Mouse (Mus musculus): ENCODE measurements around the gene Gsx2. TPM values are rescaled to one million over a fixed set of nuclear protein-coding genes. Genes with fewer than 3 reads are reported as not detected.
A peak's percentile ranks its signal among the peaks of the same experiment; 100 is the strongest.

Gene Gsx2
- not detected for total RNA-seq (2018; cell fraction: chromatin; rRNA removed)
- not detected for total RNA-seq (2018; cell fraction: cytosol; rRNA removed)
- total RNA-seq (2018; cell fraction: nucleus; rRNA removed) = not detected
- not detected in 3 replicates for polyA plus RNA-seq (2018)

DNA sequence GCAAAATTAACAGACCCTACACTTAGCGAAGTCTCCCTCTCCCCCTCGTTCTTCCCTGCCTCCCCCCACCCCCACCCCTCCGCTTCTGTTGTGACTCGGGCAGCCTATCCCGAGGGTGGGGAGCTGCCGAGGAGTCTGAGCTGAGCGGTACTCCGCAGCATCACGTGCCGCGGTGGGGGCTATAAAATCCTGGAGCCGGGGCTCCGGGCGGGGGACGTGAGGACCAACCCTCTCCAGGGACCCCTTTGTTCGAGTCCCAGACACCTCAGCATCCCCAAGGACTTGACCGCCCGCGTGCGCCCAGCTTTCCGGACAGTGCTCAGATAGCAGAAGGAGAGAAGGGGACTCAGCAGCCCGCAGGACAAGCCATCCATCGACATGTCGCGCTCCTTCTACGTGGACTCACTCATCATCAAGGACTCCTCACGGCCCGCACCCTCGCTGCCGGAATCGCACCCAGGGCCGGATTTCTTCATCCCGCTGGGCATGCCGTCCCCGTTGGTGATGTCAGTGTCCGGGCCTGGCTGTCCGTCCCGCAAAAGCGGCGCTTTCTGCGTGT lies at the start of gene Gsx2:
TSS of gene Gsx2 (plus strand) at position 219 of the 559 bp plus-strand sequence.
- Histone ChIP-seq H3K79me2 (ENCODE audit: inconsistent target) (no peaks in the 10 kb centered on the region), H3K27ac (no peak within 1 kb of the TSS), H3K4me3 (ENCODE audit: inconsistent target) (no peak within 1 kb of the TSS), H3K36me3 (ENCODE audit: inconsistent target) (no peaks in the 10 kb centered on the region)
- 7% methylated on average over 35 of the region's 41 CpGs for WGBS (ENCODE audit: missing documents)

DNA sequence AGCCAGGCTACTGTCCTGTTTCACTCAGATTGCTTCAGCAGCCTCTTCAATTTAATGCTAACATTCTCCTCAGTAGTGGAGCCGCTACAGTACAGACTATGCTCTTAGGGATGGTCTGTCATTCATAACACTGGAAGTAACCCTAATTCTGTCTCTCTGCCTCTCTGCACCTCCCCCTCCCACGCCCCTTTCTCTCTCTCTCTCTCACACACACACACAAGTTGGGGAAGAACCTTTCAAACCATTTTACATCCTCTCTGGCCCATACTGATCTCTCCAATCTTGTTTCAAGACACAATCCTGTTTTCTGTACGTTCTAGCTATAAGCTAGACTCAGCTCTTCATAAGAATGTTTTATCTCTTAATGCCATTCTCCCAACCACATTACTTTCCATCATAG lies 39.9 kb upstream of the Gsx2 start:
- Histone ChIP-seq H3K36me3 (ENCODE audit: inconsistent target) (no peaks in the 10 kb centered on the region), H3K4me3 (ENCODE audit: inconsistent target) (no peak overlapping the region), H3K79me2 (ENCODE audit: inconsistent target) (peaks cover 100% of the 10 kb centered on the region), H3K27ac (no peak overlapping the region)
- WGBS (ENCODE audit: missing documents) = 82% methylated on average over 3 of the region's 3 CpGs

DNA sequence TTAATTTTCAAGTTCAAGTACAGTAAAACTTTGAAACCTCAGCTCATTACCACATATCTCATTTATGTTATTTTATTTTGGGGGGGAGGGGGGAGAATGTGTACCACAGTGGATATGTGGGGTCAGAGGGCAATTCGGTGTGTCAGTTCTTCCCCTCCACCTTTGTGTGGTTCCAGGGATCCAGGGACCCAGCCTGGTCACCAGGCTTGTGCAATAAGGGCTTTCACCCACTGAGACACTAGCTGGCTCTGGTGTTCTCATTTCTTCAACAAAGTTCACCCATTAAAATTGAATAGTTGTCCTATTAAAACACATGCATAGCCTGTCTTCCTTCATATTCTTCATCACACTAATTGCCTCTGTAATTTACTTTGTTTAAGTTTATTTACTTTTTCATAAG lies 36.1 kb upstream of the Gsx2 start:
- no peak overlapping the region for H3K27ac ChIP-seq
- no peak overlapping the region for H3K4me3 ChIP-seq (ENCODE audit: inconsistent target)
- peaks cover 98% of the 10 kb centered on the region for H3K79me2 ChIP-seq (ENCODE audit: inconsistent target)
- WGBS (ENCODE audit: missing documents) = 100% methylated on average over 1 of the region's 1 CpGs
- no peaks in the 10 kb centered on the region for H3K36me3 ChIP-seq (ENCODE audit: inconsistent target)

DNA sequence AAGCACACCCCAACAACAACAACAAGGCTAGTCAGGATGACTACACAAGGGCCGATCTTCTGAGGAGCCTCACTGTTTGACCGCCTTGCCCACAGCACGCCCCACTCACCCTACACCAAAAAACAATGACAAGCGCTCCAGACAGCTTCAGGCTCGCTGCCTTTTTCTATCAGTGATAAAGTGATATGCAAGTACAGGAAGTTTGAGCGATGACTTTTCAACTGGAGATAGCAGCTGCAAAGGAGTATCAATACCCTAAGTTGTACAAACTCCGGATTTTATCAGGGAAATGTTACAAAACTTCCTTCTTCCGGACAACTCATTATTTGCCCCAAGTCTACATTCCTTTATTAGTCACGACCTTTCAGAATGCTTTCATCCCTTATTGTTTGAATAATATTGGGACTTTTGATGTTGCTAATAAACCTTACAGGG lies 32.4 kb upstream of the Gsx2 start:
- 17% methylated on average over 8 of the region's 9 CpGs for WGBS (ENCODE audit: missing documents)

DNA sequence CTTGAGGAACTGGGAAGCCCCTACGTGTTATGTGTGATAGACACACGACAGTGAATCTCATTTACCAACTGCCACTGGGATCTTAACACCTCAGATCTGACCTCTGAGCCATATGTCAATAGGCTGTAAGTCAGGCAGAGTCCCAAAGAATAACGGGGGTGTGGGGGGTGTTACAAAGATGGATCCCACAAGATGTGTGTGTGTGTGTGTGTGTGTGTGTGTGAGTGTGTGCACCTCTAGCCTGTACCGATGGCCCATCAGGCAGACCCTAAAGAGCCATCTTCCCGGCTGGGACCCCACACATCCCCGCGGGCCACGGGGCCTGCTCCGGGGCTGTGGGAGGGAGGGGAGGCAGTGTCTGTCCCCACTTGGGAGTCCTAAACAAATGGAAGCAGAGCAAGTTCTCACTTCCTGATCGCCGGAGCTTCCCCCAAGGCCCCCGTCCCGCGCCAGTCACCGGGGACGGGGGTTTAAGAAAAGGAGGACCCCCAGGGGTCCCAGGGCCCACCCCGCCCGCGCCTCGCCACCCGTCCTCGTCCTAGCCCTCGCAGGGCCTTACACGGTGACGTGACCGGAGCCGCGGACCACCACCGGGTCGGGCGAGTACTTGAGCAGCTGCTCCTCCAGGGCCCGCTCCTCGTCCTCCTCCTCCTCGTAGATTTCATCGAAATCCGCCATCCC lies 31.6 kb upstream of the Gsx2 start:
- Histone ChIP-seq H3K36me3 (ENCODE audit: inconsistent target) (no peaks in the 10 kb centered on the region), H3K27ac (peak overlapping the region; percentile 38), H3K4me3 (ENCODE audit: inconsistent target) (peak overlapping the region; percentile 77), H3K79me2 (ENCODE audit: inconsistent target) (peaks cover 53% of the 10 kb centered on the region)
- 2% methylated on average over 28 of the region's 36 CpGs for WGBS (ENCODE audit: missing documents)

More for the DNA sequence above, 32.4 kb upstream of the Gsx2 start:
- Histone ChIP-seq H3K27ac (peak overlapping the region; percentile 38; the same call in 1 of the 2 replicates), H3K36me3 (ENCODE audit: inconsistent target) (no peaks in the 10 kb centered on the region), H3K79me2 (ENCODE audit: inconsistent target) (peaks cover 60% of the 10 kb centered on the region), H3K4me3 (ENCODE audit: inconsistent target) (peak overlapping the region; percentile 77)

DNA sequence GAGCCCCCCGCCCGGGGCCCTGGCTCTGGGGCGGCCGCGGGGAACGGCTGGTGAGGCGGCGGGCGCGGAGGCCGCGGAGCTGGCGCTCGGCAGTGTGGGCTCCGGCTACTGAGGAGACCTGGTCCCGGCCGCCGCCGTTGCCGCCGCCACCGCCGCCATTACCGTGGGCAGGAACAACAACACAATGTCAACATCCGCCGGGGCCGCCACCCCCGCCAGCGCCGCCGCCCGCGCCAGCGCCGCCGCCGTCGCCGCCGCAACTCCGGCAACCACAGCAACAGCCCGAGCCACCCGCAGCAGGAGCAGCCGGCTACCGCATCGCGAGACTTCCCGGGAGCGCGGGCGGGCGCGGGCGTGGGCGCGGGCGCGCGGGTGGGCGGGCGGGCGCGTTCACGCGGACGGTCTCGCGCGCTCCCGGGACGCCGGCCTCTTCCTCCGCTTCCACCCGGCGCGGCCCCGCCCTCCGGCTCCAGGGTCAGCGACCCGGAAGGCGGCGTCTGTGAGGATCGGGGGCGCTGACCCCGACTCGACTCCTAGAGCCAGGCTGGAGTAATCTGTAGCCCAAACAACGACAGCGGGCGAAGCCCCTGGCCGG lies 31.0 kb upstream of the Gsx2 start, which contains the start of gene Chic2:
TSS of gene Chic2 (minus strand) at position 465 of the 595 bp plus-strand sequence.
- H3K36me3 ChIP-seq (ENCODE audit: inconsistent target) = no peaks in the 10 kb centered on the region
- H3K27ac ChIP-seq = peak within 1 kb of the TSS; percentile 38
- H3K4me3 ChIP-seq (ENCODE audit: inconsistent target) = peak within 1 kb of the TSS; percentile 77
- H3K79me2 ChIP-seq (ENCODE audit: inconsistent target) = peaks cover 46% of the 10 kb centered on the region
- WGBS (ENCODE audit: missing documents) = under 1% methylated on average over 85 of the region's 90 CpGs

DNA sequence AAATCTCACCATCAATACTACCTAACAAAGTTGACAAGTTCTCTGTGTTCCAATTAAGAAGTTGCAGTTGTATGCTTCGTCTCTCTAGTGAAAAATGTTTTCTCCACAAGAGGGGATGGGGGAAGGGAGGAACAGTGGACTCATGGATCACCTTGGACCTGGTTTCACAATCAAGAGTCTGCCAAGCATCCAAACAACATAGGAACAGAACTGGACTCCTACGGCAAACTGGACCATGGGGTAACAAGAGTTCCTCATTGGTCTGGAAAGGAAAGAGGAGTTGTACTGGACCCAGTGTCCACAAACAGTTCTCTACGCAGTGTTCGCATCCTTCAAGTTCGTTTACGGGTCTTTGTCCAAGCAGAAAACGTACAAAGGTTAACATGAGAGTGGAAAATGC lies 30.0 kb upstream of the Gsx2 start:
- H3K27ac ChIP-seq = no peak overlapping the region
- WGBS (ENCODE audit: missing documents) = 95% methylated on average over 7 of the region's 7 CpGs
- no peak overlapping the region for H3K4me3 ChIP-seq (ENCODE audit: inconsistent target)
- no peaks in the 10 kb centered on the region for H3K36me3 ChIP-seq (ENCODE audit: inconsistent target)
- H3K79me2 ChIP-seq (ENCODE audit: inconsistent target) = peaks cover 37% of the 10 kb centered on the region

DNA sequence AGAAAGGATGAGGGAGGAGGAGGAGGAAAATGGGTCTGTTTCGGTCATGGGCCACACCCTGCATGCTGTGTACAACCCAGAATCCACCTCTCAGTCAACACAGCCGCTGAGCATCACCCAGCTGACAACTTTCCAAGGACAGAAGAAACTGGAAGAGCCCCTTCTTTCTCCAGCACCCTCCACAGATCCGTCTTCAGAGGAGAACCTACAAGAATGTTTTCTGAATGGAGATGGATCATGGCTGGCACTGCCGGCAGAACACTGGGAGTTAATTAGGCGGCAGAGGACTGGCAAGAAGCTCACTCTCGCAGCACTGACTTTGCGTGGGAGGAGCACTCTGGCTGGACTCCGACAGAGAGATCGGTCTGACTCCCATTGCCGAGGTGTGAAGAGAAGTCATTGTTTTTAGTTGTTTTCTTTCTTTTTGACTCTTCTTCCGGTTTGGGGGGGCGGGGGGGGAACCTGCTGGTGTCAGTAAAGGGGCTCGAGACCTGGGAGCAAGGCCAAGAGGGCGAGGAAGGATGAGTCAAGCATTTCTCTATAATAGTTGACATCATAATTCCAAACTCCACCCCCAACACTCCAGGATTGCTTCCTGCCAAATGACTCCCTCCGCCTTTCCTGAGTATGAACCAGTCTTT lies 28.6 kb upstream of the Gsx2 start:
- no peaks in the 10 kb centered on the region for H3K36me3 ChIP-seq (ENCODE audit: inconsistent target)
- 79% methylated on average over 14 of the region's 15 CpGs for WGBS (ENCODE audit: missing documents)
- peaks cover 23% of the 10 kb centered on the region for H3K79me2 ChIP-seq (ENCODE audit: inconsistent target)
- no peak overlapping the region for H3K4me3 ChIP-seq (ENCODE audit: inconsistent target)
- no peak overlapping the region for H3K27ac ChIP-seq

DNA sequence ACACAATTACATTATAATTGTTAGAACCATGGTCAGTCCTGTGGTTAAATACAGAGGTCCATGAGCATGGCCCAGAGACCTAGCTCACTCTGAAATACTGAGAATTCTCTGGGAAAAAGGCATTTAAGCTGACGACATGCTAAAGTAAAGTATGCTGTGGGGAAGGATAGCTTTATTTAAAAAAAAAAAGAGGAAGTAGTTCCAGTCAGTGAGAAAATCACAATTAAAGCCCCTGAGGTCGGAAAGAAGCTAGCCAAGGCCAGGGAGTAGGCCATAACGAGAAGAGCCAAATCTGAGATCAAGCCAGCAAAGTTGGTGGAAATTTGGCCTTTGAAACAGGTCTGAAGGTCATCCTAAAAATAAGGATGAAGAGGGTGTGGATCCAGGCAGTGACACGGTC lies 24.3 kb upstream of the Gsx2 start:
- 26% methylated on average over 4 of the region's 4 CpGs for WGBS (ENCODE audit: missing documents)
- no peak overlapping the region for H3K27ac ChIP-seq
- H3K79me2 ChIP-seq (ENCODE audit: inconsistent target) = no peaks in the 10 kb centered on the region
- no peak overlapping the region for H3K4me3 ChIP-seq (ENCODE audit: inconsistent target)
- no peaks in the 10 kb centered on the region for H3K36me3 ChIP-seq (ENCODE audit: inconsistent target)

DNA sequence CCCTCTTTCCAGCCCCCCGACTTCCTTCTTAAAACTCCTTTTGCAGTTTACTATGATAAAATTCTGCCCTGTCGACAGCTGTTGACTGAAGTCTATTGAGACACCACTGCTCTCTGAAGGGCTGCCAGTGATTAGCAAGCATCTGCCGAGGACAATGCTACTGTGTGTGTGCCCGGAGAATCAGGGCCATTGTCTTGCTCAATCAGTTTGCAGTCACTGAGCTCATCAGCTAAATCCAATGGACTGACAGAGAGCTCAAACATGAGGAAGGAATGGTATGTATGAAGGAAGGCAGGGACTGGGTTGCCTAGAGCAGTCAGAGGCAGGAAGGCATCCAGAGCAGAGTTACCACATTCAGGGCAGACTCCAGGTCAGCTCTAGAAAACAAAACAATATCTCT lies 12.2 kb upstream of the Gsx2 start:
- no peak overlapping the region for H3K4me3 ChIP-seq (ENCODE audit: inconsistent target)
- no peaks in the 10 kb centered on the region for H3K36me3 ChIP-seq (ENCODE audit: inconsistent target)
- H3K27ac ChIP-seq = no peak overlapping the region
- H3K79me2 ChIP-seq (ENCODE audit: inconsistent target) = no peaks in the 10 kb centered on the region
- WGBS (ENCODE audit: missing documents) = 82% methylated on average over 4 of the region's 4 CpGs

DNA sequence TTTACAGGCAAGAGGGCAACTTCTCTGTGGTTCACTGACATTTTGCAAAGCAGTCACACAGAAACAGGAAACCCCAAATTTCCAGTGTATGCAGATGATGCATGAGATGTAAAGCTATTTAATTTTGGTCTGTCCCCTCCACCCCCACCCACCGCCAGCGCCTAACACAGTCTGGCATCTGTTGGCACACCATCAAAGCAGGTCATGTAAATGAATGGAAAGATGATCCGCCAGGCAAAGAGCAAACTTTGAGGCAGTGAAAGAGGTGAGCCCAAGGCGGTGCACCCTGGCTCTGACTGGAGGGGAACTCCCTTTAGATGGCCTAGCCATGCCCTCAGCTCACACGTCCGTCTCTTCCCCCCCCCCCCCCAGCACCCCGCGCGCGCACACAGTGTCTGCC lies 8.7 kb upstream of the Gsx2 start:
- WGBS (ENCODE audit: missing documents) = 3% methylated on average over 9 of the region's 10 CpGs
- Histone ChIP-seq H3K36me3 (ENCODE audit: inconsistent target) (no peaks in the 10 kb centered on the region), H3K4me3 (ENCODE audit: inconsistent target) (no peak overlapping the region), H3K79me2 (ENCODE audit: inconsistent target) (no peaks in the 10 kb centered on the region), H3K27ac (no peak overlapping the region)

DNA sequence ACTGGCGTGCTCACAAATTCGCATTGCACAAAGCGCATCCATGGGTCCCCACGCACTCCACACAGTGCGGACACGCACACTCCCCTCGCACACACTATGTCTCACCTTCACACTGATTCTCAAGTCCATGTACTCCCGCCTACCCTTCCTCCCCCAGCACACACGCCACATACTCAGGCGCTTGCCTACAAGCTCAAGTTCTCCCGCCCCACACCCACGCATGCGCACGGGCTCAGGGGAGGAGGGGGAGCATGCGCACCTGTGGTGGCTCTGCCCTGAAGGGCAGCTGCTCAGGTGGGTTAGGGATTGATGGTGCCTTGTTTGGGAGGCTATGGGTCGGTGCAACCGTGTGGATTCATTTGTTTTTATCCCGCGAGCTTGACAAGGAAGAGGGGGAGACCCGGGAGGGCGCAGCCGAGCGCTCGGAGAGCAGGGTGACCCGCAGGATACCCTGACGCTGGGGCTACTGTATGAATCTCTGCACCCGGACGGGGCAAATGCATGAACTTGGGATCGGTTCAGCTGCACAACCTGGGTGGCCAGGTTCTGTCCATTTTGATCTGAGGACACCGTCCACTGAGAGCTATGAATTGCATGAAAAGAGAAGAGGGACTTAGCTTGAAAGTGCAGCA lies 8.2 kb upstream of the Gsx2 start:
- Histone ChIP-seq H3K4me3 (ENCODE audit: inconsistent target) (no peak overlapping the region), H3K79me2 (ENCODE audit: inconsistent target) (no peaks in the 10 kb centered on the region), H3K27ac (no peak overlapping the region), H3K36me3 (ENCODE audit: inconsistent target) (no peaks in the 10 kb centered on the region)
- WGBS (ENCODE audit: missing documents) = 2% methylated on average over 29 of the region's 30 CpGs

DNA sequence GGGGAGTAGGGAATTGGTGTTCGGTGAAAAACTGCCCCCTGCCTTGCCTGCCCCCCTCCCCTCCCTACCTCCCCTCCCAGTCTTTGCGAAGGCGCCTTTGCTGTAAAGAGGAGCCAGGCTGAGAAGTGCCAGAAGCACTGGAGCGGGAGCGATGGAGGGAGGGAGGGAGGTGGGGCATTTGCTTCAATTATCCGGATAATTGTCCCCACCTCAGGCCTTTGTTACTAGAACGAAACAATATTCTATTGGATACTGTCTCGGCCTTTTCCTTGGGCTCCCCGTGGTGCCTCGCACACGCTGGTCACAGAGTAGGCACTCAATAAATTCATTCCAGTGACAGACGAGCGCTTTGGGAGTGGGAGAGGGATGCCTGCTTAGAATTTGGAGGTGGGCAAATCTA lies 5.3 kb upstream of the Gsx2 start:
- Histone ChIP-seq H3K36me3 (ENCODE audit: inconsistent target) (no peaks in the 10 kb centered on the region), H3K79me2 (ENCODE audit: inconsistent target) (no peaks in the 10 kb centered on the region), H3K27ac (no peak overlapping the region), H3K4me3 (ENCODE audit: inconsistent target) (no peak overlapping the region)
- 11% methylated on average over 13 of the region's 13 CpGs for WGBS (ENCODE audit: missing documents)

DNA sequence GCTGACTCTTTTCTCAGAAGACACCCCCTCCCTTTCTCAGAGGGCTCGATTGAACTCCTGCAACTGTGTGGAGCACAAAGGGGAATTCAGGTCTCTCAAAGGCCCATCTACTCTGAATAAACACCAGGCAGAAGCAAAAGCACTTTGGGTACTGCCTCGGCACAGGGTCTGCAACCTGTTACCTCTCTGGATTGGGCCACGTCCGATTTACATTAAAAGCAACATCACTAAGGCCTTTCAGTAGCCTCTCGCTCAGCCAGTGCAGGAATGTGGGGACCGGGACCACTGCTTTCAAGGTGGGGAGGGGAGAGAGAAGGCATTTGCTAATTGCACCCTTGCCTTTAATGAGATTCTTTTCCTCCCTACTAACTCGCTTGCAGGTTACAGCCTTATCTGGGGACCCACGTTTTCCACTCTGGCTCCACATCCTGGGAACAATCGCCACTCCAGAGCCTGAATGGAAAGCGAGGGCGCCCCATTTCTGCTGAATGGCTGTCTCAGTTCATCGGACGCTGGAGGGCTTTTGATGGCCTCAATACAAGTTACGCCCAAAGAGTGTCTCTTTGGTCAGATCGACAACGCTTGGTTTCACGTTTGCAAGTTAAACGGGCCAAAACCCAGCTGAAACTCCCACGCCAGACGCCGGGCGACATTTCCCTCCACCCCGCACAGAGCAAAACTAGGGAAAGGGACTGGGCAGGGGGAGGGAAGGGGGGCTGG lies 4.6 kb upstream of the Gsx2 start:
- Histone ChIP-seq H3K27ac (no peak overlapping the region), H3K4me3 (ENCODE audit: inconsistent target) (no peak overlapping the region), H3K36me3 (ENCODE audit: inconsistent target) (no peaks in the 10 kb centered on the region), H3K79me2 (ENCODE audit: inconsistent target) (no peaks in the 10 kb centered on the region)
- WGBS (ENCODE audit: missing documents) = 6% methylated on average over 13 of the region's 23 CpGs

Data from macrophage (primary cell).